Mouse (Mus musculus) monocyte, adult 5-6 weeks (primary cell): Measurements from ENCODE around the gene Slc25a39. TPM values are rescaled to one million over a fixed set of nuclear protein-coding genes. Genes with fewer than 3 reads are reported as not detected.
"Not testable (repeated sequence)": the region's sequence is repeated elsewhere in the genome, so short reads cannot be mapped to it uniquely, and the experiment has no call there.

ENCODE experiments used
- ATAC-seq: fragments of 153-309, 156-312 bp; replicated peaks from 2 replicates; pipeline ENCODE4 v1.8.0; 2017; ENCODE audit warnings: mild to moderate bottlenecking; ENCODE audit not compliant: low TSS enrichment, insufficient number of reproducible peaks, severe bottlenecking, poor library complexity, low FRiP score
- total RNA-seq: library from RNA; stranded (forward); fragments of 200-1000, 200-491, 200-594 nt; gene quantifications from 3 replicates; pipeline ENCODE4 v1.2.3, GENCODE M21; 2017

Gene Slc25a39
- total RNA-seq, 1 experiment from 2014 or later, result 30.1 TPM

GRCm38 (mm10) chr11:102382794-102383193 is 25.0 kb downstream of the Slc25a39 start:
- no peak for ATAC-seq

DNA sequence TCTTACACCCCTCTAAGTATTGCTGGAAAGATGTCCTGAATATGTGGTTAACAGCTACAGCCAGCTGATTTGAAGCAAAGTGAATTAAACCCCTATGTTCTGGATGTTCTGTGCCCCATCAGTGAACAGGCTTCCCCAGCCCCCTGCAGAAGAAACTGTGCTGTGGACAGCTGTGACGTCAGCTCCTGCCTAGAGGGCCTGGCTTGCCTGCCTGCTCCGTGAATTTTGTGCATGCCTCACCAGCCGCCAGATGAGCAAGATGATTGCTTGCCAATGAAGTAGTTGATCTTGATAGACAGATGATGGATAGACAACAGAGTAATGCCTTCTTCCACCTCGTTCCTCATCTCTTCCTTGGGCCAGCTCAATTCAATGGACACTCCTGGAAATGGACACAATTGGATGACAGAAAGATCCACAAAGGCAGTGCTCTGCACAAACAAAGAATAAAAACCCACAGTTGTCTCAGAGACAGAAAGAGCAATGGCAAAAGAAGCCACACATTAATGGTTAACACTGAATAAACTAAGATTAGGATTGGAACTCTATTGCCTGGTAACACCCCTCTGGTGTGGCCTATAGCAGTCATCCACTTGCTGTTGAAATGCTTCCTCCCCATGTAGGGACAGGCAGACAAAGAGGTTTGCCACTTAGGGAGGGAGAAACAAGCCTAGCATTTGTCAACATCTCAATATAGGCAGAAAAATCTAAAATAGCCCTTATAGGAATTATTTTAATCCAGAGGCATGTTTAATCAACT is 26.2 kb downstream of the Slc25a39 start:
- no peak for ATAC-seq

DNA sequence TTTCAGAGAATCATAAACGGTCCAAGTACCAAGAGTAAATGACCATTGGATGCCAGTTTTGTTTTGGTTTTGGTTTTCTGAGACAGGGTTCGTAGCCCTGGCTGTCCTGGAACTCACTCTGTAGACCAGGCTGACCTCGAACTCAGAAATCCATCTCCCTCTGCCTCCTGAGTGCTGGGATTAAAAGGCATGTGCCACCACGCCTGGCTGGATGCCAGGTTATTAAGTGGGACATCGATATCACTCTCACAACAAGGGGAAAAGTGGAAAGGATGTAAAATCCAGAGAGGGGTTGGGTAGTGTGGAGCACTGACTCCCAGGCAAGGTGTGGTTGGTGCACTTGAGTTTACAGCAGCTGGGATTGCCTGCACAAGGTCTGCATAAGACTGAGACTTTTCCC is 27.7 kb downstream of the Slc25a39 start:
- ATAC-seq, result no peak

DNA sequence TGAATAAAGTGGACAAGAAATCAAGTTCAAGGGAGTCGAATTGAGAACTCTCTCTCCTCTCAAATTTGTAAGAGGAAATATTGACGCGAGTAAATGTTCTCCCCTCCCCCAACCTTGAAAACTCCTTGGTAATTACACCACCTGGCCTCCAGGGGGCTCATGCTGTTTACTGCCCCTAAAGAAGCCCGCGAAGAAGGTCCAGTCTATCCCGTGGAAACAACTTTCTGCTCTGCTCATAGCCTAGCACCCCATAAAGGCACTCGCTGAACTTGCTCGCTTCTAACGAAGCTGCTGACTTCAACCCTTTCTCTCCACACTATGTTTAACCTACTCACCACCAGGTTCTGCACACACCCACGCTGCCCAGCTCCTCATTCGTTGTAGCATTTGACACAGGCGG is 30.6 kb downstream of the Slc25a39 start:
- ATAC-seq, result no peak

DNA sequence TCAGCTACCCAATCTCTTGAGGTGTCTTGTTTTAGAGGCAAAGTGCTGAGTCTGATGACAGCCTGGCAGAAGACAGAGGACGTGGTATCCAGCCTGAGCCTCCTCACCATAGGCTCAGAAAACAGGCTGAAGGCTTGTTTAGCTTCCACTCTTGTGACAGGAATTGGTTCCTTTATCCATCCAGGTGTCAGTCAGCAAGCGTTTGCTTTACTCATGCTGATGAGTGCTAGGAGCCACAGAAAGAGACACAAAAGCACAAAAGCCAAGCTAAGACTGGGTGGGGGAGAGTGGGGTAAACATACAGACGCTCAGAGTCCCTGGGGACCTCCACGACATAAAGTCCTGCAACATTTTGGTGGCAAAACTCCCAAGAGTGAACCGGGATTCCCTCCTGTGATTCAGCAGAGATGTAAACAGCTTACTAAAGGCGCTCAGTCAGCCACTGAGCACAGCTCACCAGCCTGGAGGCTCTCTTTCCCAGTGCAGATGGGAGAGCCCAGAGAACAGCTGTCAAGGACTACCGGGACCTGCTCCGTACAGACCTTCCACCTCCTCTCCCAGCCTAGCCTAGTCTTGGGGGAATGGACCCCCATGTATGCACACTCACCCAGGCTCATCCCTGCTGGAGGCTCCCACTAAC is 31.4 kb downstream of the Slc25a39 start:
- ATAC-seq, result no peak

GRCm38 (mm10) chr11:102375196-102376173 is 32.3 kb downstream of the Slc25a39 start:
- ATAC-seq, result no peak

- no peak for ATAC-seq
Observed at GRCm38 (mm10) chr11:102374108-102374725, 33.5 kb downstream of the Slc25a39 start.

GRCm38 (mm10) chr11:102373646-102374045 is 34.1 kb downstream of the Slc25a39 start:
- no peak for ATAC-seq

GRCm38 (mm10) chr11:102372936-102373335 is 34.8 kb downstream of the Slc25a39 start:
- ATAC-seq, result no peak

DNA sequence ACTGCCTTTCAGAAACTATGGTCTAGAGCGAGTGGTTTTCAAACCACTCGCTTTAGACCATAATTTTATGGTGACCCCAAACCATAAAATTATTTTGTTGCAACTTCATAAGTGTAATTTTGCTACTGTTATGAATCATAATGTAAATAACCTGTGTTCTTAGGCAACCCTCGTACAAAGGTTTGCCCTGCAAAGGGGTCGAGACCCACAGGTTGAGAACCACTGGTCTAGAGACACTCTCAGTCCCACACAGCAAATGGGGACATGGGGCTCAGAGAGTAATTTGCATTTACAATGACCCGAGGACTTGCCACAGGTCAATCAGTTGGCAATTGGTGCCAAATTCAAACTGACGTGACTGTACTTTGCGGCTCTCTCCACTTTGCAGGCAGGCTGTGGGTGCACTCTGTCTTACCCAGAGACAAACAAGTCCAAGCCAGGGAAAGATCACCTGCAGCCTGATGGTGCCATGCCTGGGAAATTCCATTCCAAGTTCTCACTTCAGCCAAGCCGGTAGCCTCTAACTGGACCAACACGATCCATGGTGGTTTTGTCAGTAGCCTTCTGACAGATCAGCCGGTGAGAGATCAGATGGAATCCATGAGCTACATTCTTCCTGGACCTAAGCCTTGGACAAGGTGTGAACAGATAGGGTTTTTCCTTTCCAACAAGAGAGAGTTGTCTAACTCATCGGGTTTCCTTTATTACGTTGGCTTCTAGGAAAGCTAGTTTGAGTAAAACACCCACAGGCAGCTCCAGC is 35.6 kb downstream of the Slc25a39 start:
- no peak for ATAC-seq

DNA sequence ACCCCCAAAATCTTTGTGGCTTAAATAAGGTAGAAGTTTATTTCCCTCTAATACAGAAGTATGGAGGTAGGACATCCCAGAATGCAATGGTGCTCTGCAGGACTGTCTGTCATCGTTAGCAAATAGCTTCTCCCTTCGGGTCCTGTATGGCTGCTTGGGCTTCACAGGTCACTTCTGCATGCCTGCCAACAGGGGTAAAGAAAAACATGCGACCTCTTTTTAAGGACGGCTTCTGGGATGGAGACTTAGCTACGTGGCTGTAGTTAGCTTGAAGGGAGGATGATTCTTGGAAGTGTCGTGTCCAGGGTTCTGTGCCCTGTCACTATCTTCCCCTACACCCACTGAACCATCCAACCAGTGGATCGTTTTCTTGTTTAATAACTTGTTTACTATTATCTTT is 37.5 kb downstream of the Slc25a39 start:
- no peak for ATAC-seq

DNA sequence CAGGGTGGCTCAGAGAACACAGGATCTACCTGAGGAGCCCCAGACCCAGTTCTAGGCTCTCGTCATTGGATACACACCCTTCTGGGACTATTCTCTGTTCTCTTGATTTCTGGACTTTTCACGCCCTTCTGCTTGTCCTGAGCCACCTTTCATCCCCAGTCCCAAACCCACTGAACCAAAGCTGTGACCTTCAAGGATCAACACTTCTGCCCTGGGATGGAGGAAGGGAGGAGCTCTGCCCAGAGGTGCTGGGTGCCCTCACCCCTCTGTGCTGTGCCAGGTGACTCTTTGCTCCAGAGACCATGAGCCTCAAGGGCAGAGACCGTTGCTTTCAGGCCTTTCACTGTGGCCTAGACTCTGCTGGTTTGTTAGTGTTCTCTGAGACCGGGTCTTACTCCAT is 38.5 kb downstream of the Slc25a39 start:
- no peak for ATAC-seq

DNA sequence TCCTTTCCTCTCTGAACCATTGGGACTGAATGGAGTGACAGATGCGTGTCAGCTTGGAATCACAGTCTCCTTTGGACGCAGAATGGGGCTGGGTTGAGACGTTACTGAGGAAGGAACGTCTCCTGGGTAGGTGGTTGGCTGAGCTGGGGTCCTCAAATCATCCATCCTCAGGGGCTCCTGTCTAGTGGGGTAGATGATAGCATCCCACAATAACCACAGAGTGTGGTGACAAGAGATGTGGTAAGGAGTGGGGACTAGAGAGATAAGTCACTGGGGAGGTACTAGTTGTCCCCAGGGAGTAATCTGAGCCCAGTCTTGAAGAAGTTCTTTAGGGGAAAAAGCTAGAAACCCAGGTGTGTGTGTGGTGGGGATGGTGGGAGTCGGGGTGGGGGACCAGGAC is 39.4 kb downstream of the Slc25a39 start:
- no peak for ATAC-seq

DNA sequence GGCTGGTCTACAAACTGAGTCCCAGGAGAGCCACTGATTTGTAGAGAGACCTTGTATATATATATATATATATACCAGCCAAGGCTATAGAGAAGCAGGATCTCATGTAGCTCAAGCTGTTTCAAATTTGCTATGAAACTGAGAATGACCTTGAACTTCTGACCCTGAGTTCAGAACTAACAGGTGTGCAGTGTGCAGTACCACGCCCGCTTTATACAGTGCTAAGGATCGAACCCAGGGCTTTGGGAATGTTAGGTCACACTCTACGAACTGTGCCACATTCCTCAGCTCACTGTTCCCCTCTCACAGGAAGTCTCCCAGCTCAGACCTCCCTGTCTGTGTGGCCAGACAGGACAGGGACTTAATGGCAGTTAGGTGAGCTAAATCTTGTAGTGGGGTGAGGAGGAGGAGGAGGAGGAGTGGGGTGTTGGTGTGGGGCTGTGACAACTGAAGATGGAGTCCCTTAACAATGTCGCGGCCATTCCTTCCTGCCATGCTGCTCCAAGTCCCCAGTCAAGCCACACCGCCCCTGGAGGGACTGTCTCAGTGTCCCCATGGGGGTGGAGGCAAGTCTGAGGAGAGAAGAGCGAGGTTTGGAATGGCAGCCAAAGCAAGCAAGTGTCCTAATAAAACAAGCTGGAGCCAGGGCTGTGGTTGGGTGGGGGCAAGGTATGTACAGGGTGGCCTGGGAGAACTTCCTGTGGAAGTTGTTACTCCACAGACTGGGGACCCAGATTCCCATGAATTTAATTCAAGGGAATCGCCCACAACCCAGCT is 40.1 kb downstream of the Slc25a39 start:
- ATAC-seq, result no peak

GRCm38 (mm10) chr11:102366103-102366502 is 41.6 kb downstream of the Slc25a39 start, which contains the start of gene Slc4a1:
Gene Slc4a1, minus strand, starts transcription at chr11:102366203.
- not testable (repeated sequence) for ATAC-seq

DNA sequence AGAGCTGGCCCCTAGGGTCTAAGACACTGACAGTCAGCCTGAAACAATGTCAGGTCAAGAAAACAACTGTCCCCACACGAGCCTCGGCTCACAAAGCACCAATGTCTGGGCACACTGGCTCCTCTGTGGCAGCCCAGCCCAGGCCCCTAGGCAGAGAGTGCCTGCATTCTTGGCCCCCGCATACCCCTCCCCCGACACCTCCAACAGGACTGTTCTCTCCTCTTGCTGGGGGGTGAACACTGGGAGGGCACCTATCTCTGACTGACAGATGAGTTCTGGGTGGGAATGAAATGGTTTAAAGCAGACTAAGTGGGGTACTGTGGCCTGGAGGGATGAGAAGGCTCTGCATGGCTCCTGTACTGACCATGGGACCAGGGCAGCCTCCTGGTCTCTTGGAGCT is 42.0 kb downstream of the Slc25a39 start:
- ATAC-seq, result no peak

DNA sequence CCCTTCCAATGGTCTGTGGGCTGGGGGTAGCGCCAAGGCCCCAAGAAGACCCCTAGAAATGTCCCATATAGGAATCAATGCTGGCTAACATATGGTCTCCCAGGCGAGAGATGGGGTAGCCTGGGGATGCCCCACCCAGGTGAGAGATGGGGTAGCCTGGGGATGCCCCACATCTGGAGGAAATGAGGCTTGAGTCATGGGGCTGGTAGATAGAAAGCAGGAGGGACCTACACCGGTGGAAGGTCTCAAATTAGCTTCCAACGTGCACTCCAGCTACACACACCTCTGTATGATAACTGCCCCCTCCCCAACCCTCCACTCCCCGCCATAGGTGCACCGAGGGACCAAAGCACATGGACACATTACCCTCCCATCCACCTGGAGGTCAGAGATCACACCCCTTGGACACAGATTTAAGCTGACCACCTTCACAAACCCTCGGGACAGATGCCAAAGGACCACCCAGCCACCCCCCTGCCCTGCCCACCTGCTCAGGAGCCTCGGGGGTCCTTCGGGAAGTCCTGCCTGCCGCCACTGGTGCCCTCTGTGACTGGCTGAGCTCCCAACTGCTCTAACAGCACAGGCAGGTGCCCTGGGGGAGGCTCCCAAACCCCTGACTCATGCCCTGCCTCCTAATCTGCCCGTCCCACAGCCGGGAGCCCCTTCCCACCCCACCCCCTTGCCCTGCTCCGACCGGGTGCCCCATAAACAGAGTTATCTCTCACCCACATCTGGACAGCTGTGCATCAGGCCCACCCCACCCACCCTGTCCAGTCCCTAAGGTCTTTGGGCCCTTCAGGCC is 43.0 kb downstream of the Slc25a39 start:
- no peak for ATAC-seq
